Mouse (Mus musculus) mesoderm, embryonic 11.5 days (tissue): ENCODE measurements around the gene Nectin1.
A peak's percentile ranks its signal among the peaks of the same experiment; 100 is the strongest.

Experiments used
- DNase-seq: peaks from one replicate; pipeline ENCODE4 v3.0.0-alpha.2; 2012; ENCODE audit warnings: low read depth, low spot score

The Nectin1 gene

DNA sequence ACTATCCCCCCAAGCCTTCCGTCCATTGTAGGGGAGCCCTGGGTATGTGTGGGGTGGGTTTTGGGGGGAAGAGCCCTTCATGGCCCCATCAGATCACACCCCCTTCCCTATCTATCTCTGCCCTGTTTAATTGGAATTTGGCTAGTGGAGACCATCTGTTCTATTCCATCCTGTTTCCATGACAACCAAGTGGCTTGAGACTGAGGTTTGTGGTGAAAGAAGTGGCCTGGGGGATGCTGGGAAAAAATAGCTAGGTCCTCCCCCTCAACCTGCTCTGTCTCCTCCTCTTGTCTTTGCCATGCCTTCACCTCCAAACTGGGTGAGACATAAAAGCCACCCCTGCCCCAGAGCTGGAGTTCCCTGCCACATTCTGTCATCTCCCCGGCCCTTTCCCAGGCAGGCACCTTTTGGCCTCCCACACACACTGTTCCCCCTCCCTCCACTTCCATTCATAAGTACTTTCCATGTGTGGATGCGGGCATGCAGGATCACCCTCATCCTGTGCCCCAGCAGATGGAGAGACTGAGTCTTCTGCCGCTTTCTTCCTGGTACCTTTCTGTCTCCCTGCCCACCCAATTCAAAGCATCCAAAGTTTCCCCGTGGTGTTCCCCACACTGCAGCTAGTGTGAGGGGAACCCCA lies 17.5 kb downstream of the Nectin1 start:
- peak; percentile 78 for DNase-seq

- DNase-seq, result no peak
These were observed 18.2 kb downstream of the Nectin1 start for GRCm38 (mm10) chr9:43761941-43762340.

- no peak for DNase-seq
These were observed 21.8 kb downstream of the Nectin1 start for GRCm38 (mm10) chr9:43765419-43766179.

- DNase-seq, result peak; percentile 64
These were observed 25.0 kb downstream of the Nectin1 start for GRCm38 (mm10) chr9:43768779-43769178.

DNA sequence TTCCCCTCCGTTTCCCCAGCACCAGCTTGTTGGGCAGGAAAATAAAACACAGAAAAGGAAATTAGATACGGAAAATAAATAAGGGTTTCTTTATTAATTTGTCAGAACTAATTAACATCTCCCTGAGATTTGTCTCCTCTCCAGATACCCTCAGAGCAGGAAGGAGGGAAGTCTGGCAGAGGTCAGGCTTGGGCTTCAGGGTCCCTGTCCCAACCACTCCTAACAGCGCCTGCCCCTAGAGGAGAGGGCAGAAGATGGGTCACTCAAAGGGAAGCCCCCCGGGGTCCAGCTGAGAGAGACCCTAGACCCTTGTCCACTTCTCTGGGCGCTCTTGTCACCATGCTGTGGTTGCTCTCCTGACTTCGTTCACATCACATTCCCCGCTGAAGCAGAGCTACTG lies 25.4 kb downstream of the Nectin1 start:
- DNase-seq, result no peak

DNA sequence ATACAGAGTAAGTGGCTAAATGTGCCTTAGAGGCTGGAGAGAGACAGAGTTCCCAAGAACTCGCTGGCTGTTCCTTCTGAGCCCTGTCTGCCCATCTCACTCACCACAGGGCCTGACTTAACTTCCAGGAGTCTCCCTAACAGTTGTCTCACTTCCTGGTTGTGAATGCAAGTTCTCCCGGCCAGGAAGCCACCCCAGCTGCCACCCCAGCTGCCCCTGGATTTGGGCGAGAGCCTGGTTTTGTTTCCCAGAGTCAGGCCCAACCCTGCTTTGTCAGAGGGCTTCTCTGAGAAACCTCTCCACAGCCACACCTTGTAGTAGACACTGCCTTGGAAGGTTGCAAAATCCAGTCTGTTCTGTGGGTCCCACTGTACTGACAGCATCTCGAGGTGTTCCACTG lies 26.2 kb downstream of the Nectin1 start:
- DNase-seq, result no peak

GRCm38 (mm10) chr9:43771041-43771440 lies 27.3 kb downstream of the Nectin1 start:
- DNase-seq, result no peak

GRCm38 (mm10) chr9:43772460-43772859 lies 28.7 kb downstream of the Nectin1 start:
- DNase-seq, result no peak

DNA sequence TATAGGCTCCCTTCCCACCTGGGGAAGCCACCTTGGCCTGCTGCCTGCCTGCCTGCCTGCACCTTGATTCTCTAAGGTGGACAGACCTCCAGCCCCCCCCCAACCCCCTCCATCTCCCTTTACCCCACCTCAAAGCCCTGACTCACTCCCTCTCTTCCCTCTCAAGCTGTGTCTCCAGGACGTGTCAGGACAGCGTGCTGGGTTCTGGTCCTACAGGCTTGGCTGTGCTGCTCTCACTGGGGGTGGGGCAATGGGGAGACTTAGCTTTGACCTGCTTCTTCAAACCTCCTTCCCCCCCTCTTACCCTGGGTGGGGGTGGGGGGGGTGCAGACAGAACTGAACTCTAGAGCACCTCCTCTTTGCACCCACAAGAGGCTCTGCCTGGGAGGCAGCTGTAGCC lies 29.7 kb downstream of the Nectin1 start:
- no peak for DNase-seq

DNA sequence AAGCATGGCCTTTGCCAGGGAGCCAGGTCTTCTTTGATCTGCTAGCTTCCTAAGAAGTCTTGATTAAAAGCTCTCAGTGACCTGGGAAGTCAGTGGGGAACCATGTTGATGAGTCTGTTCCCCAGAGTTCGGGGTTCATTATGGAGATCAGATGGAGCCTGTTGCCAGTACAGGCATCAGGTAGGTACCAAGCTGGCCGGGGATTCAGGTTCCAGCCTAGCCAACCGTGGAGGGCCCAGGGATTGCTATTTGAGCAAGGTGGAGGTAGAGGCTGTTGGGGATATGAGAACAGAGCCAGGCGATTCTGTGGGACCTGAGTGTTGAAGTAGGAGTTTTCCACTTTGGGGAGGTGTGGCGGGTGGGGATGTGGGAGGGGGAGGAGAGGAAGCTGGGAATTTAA lies 30.6 kb downstream of the Nectin1 start:
- no peak for DNase-seq

GRCm38 (mm10) chr9:43776231-43776630 lies 32.4 kb downstream of the Nectin1 start:
- DNase-seq, result no peak

DNA sequence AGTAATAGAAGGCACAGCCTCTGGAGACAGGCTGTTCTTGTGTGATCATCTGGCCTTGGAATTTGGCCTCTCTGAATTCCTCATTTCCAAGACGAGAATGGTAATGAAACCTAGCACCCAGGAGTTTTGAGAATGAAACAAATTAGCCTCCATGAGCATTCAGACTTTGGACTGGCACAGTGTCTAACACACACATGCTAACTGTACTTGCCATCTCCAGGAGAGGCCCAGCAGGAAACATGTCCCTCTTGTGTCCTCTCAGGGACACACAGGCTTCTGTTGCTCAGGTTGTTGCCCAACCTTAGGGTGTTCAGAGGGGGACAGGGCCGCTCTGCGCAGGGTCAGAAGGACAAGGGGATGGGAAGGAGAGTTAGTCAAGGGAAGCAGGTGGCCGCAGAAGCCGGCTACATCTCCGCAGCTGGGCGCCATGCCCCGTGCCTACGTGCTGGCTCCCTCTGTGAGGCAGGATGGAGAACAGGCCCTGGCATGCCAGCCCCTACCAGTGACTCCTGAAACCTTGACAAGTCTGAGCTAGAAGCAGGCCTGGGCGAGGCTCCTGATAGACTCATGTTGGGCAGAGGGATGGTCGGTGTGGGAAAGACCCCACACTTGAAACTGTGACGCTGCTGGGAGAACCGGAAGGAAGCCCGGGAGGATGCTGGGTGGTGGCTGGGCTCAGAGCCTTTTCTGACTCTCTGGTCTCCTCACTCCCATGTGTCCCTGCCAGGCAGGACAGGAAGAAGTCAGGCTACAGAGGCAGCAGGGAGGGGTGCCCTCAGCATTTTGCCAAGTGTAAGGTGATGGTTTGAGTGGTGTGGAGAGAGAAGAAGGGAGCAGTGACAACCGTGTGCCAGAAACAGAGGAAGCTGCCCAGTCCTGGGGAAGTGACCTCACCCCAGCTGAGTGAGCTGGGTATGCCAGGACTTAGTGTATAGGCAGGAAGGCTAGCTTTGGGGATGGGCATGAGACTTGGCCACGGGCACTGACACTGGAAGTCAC lies 33.9 kb downstream of the Nectin1 start:
- no peak for DNase-seq

GRCm38 (mm10) chr9:43780883-43781282 lies 37.1 kb downstream of the Nectin1 start:
- DNase-seq, result no peak

DNA sequence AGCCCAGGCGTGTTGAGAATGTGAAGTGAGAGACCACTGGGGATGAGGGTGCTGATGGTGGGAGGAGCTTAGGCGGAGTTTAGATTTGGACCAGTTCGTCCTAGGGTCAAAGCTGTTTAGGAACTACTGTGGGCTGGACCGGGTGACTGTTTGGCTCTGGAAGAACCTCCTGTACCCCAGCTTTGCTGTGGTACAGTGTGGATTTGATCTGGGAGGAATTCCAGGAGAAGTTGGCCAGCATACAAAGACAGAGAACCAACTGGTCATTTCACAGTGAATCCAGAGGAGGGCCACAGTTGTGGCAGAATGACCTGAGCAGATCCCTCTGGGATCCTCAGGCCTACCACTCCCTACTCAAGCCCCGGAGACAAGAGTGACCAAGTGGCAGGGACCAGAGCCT lies 38.6 kb downstream of the Nectin1 start:
- no peak for DNase-seq

DNA sequence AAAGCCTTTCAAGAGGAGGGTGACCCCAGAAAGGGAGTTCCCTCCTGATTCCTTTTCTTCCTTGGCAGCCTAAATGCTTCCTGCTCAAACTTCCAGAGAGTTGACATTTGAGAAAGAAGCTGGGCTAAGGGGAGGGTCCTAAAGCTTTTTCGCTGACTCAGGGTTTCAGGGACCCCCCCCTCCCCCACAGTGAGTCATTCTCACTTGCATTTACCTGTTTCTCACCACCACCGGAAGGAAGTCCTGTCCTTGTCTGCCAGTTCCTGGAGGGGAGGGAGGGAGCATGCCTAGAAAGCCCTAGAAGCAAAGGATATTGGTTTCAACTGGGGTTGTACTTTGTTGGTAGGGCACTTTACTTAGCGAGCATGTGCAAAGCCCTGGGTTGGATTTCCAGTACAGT lies 40.2 kb downstream of the Nectin1 start:
- DNase-seq, result no peak

GRCm38 (mm10) chr9:43784841-43785240 lies 41.1 kb downstream of the Nectin1 start:
- DNase-seq, result no peak

- no peak for DNase-seq
These were observed 43.8 kb downstream of the Nectin1 start for GRCm38 (mm10) chr9:43787591-43787990.

DNA sequence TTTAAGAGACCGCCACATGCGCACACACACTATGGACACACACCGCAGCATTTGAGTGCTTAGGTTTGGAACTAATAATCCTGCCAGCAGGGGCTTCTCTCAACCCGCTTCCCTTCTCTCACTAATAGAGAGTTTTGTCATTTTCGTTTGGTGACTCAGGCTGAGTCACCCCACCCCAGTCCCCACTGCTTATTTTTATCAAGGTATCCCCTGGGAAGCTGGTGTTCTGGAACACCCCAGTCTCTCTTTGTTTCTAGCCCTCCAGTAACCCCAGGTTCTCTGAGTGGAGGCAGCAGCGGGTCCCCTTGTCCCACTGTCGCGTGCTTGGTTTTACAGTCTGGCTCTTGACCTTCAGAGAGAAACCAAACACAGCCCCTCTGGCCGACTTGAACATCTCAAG lies 48.9 kb downstream of the Nectin1 start:
- no peak for DNase-seq

- DNase-seq, result no peak
These were observed 49.6 kb downstream of the Nectin1 start for GRCm38 (mm10) chr9:43793411-43793810.

- no peak for DNase-seq
These were observed 52.2 kb downstream of the Nectin1 start for GRCm38 (mm10) chr9:43796031-43796430.

DNA sequence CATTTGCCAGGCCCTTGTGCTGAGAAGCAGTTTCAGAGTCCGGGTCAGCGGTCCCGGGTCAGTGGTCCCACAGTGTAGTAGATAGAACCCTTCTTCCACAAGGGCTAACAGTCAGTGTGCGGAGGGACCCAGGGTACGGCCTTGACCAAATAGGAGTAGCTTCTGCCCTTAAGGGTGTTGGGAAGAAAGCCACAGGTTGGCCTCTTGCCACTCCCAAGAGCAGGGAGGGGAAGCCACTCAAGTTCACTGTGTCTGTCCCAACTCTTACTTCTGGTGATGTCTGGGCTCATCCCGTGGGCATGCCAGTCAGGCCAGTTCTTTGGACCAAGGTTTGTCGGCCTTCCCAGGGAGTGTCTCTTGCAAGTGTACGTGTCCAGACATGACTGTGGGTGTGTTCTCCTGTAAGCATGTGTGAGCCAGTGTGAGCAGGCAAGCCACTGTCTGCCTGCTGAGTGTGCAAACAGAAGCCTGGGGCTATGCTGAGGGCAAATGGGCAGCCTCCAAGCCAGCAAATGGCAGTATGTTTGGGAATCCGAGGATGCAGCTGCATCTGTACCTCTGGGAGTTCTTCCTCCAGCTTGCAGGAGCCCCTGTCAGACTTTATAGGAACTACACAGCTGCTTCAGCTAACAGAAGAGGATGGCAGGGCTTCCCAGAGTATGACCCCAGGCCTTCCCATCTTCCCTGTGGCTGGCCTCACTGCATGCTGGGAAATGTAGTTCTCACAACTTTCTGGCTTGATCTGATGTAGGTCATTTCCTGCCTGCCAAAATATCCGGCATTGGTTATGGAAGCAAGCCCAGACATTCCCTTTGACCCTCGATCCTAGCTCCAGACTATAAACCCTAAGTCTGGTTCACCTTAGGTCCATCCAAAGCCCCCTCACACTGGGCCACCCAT lies 53.3 kb downstream of the Nectin1 start:
- DNase-seq, result peak; percentile 19
